Mouse (Mus musculus): ENCODE measurements around the gene Slc25a42. TPM values are rescaled to one million over a fixed set of nuclear protein-coding genes. Genes with fewer than 3 reads are reported as not detected.

Slc25a42 gene
- polyA plus RNA-seq, 1 experiment from 2014 or later: 3.6 TPM

- H3K36me3 ChIP-seq: peaks cover 68% of the 10 kb centered on the region
- no peaks in the 10 kb centered on the region for H3K27me3 ChIP-seq (ENCODE audit: low read depth, poor library complexity, severe bottlenecking)
- no peaks in the 10 kb centered on the region for H3K9me3 ChIP-seq (replicated peaks)
- no peak for DNase-seq (ENCODE audit: low spot score)
- WGBS: 61% methylated on average over 16 of the region's 16 CpGs
- H3K4me3 ChIP-seq: no peak overlapping the region
- peaks cover 21% of the 10 kb centered on the region for H3K4me1 ChIP-seq
- H3K27ac ChIP-seq: peak overlapping the region; percentile 47
Measured at GRCm38 (mm10) chr8:70181212-70181902, 30.7 kb downstream of the Slc25a42 start.

DNA sequence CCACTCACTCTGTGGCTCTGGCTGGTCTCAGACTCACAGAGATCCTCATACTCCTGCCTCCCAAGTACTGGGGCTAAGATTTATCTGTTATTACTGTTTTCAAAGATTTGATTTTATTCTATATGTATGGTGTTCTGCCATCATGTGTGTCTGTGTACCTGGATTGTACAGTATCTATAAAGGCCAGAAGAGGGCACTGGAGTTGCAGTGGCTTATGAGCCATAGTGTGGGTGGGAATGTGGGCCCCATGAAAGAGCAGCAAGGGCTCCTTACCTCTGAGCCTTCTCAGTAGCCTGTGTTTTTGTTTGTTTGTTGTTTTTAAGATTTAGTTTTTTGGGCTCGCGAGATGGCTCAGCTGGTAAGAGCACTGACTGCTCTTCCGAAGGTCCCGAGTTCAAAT is 33.0 kb downstream of the Slc25a42 start:
- no peak overlapping the region for H3K27ac ChIP-seq
- no peaks in the 10 kb centered on the region for H3K9me3 ChIP-seq (replicated peaks)
- H3K27me3 ChIP-seq (ENCODE audit: low read depth, poor library complexity, severe bottlenecking): no peaks in the 10 kb centered on the region
- H3K4me1 ChIP-seq: peaks cover 25% of the 10 kb centered on the region
- no peak overlapping the region for H3K4me3 ChIP-seq
- WGBS: 99% methylated on average over 4 of the region's 4 CpGs
- peaks cover 82% of the 10 kb centered on the region for H3K36me3 ChIP-seq
- no peak for DNase-seq (ENCODE audit: low spot score)

DNA sequence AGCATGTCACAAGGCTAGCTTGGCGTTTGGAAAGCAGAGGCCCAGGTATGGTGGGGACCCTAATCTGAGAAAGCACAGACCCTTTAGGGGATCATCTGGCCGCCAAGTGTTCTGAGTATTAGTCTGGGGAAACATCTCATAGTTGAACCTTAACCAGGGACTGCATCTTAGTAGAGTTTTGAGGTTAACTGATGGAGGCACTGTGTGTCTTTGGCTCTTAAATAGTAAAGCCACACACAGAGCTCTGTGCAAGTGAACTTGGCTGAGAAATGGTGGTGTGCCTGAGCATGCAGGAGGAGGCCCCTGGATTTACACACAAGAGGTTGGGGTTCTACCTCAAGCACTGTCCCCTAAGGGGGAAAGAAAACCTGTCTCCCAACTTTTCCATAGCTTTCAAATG is 33.9 kb downstream of the Slc25a42 start:
- Histone ChIP-seq H3K27me3 (ENCODE audit: low read depth, poor library complexity, severe bottlenecking) (no peaks in the 10 kb centered on the region), H3K27ac (no peak overlapping the region), H3K9me3 (replicated peaks) (no peaks in the 10 kb centered on the region), H3K4me3 (no peak overlapping the region), H3K4me1 (peaks cover 30% of the 10 kb centered on the region), H3K36me3 (peaks cover 78% of the 10 kb centered on the region)
- DNase-seq (ENCODE audit: low spot score): no peak
- WGBS: 86% methylated on average over 2 of the region's 2 CpGs

GRCm38 (mm10) chr8:70174079-70174478 is 38.0 kb downstream of the Slc25a42 start:
- WGBS: 90% methylated on average over 7 of the region's 7 CpGs
- peak overlapping the region; percentile 10; the same call in 1 of the 2 replicates for H3K4me3 ChIP-seq
- H3K36me3 ChIP-seq: peaks cover 43% of the 10 kb centered on the region
- H3K9me3 ChIP-seq (replicated peaks): no peaks in the 10 kb centered on the region
- H3K4me1 ChIP-seq: peaks cover 21% of the 10 kb centered on the region
- no peak overlapping the region for H3K27ac ChIP-seq
- DNase-seq (ENCODE audit: low spot score): no peak
- H3K27me3 ChIP-seq (ENCODE audit: low read depth, poor library complexity, severe bottlenecking): no peaks in the 10 kb centered on the region

GRCm38 (mm10) chr8:70173320-70173719 is 38.8 kb downstream of the Slc25a42 start:
- peaks cover 36% of the 10 kb centered on the region for H3K36me3 ChIP-seq
- H3K27ac ChIP-seq: no peak overlapping the region
- 85% methylated on average over 5 of the region's 5 CpGs for WGBS
- H3K9me3 ChIP-seq (replicated peaks): no peaks in the 10 kb centered on the region
- H3K4me3 ChIP-seq: 0 out of 2 replicates have a peak overlapping the region, but pooled peaks have one; percentile 76
- H3K27me3 ChIP-seq (ENCODE audit: low read depth, poor library complexity, severe bottlenecking): no peaks in the 10 kb centered on the region
- DNase-seq (ENCODE audit: low spot score): no peak
- H3K4me1 ChIP-seq: peaks cover 21% of the 10 kb centered on the region

DNA sequence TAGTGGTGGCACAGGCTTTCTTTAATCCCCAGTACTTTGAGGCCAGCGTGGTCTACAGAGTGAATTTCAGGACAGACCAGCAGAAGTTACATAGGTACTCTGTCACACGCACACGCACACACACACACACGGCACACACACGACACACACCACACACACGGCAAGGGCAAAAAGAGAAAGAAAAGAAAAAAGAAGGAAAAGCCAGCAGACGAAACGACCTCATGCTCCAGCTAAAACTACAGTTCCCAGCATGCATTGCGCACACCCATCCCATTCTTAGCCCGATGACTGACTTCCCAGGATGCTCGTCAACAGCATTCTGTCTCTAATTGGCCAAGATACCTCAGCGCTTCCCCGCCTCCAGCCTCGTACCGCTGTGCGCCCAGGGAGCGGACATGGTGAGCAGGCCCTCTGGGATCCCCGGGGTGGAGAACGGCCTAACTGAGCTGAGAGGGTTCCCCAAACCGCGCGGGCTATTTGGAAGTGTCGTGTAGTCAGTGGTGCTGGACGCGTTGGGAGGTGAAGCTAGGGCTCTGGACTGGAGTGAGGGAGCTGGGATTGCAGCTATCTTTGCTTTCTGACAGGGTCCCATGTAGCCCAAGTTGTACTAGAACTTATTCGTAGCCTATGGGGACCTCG is 39.9 kb downstream of the Slc25a42 start, which contains the start of gene Tmem161a:
Gene Tmem161a, plus strand, starts transcription at position 314 of the 639 bp plus-strand sequence.
- Histone ChIP-seq H3K4me1 (peaks cover 21% of the 10 kb centered on the region), H3K4me3 (peak within 1 kb of the TSS; percentile 76), H3K9me3 (replicated peaks) (no peaks in the 10 kb centered on the region), H3K27me3 (ENCODE audit: low read depth, poor library complexity, severe bottlenecking) (peaks cover 4% of the 10 kb centered on the region), H3K27ac (peak within 1 kb of the TSS; percentile 84), H3K36me3 (peaks cover 25% of the 10 kb centered on the region)
- 3% methylated on average over 27 of the region's 27 CpGs for WGBS
- DNase-seq (ENCODE audit: low spot score): peak; percentile 85

DNA sequence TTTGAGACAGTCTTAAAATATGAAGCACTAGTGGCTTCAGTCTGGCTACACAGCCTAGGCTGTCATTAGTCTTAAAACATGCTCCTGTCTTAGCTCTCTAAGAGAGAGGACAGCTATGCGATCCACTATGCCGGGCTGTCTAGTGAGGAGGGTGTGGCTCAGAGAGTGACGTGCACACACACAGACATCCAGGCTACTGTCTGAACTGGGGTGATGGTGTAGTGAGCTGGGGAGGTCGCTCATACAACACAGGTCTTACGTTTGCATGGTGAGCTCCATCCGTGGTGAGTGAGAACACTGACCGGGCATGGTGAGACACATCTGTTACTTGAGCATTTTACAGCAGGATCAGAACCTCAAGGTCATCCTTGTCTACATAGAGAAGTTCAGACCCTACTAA is 40.9 kb downstream of the Slc25a42 start:
- 89% methylated on average over 7 of the region's 7 CpGs for WGBS
- Histone ChIP-seq H3K4me1 (peaks cover 30% of the 10 kb centered on the region), H3K27ac (0 out of 2 replicates have a peak overlapping the region, but pooled peaks have one; percentile 84), H3K27me3 (ENCODE audit: low read depth, poor library complexity, severe bottlenecking) (peaks cover 13% of the 10 kb centered on the region), H3K4me3 (no peak overlapping the region; the same call in 1 of the 2 replicates), H3K36me3 (peaks cover 16% of the 10 kb centered on the region), H3K9me3 (replicated peaks) (no peaks in the 10 kb centered on the region)
- no peak for DNase-seq (ENCODE audit: low spot score)

GRCm38 (mm10) chr8:70170748-70171147 is 41.4 kb downstream of the Slc25a42 start:
- H3K27me3 ChIP-seq (ENCODE audit: low read depth, poor library complexity, severe bottlenecking): peaks cover 18% of the 10 kb centered on the region
- peaks cover 15% of the 10 kb centered on the region for H3K36me3 ChIP-seq
- H3K4me1 ChIP-seq: peaks cover 35% of the 10 kb centered on the region
- 86% methylated on average over 3 of the region's 3 CpGs for whole genome bisulfite sequencing
- H3K9me3 ChIP-seq (replicated peaks): no peaks in the 10 kb centered on the region
- DNase-seq (ENCODE audit: low spot score): no peak
- H3K27ac ChIP-seq: no peak overlapping the region
- no peak overlapping the region for H3K4me3 ChIP-seq

- WGBS: 84% methylated on average over 3 of the region's 3 CpGs
- H3K4me3 ChIP-seq: no peak overlapping the region
- peaks cover 38% of the 10 kb centered on the region for H3K4me1 ChIP-seq
- peaks cover 12% of the 10 kb centered on the region for H3K36me3 ChIP-seq
- H3K27me3 ChIP-seq (ENCODE audit: low read depth, poor library complexity, severe bottlenecking): peaks cover 24% of the 10 kb centered on the region
- no peak overlapping the region for H3K27ac ChIP-seq
- no peak for DNase-seq (ENCODE audit: low spot score)
- no peaks in the 10 kb centered on the region for H3K9me3 ChIP-seq (replicated peaks)
Measured at GRCm38 (mm10) chr8:70170116-70170515, 42.0 kb downstream of the Slc25a42 start.

- H3K4me1 ChIP-seq: peaks cover 18% of the 10 kb centered on the region
- peak overlapping the region; percentile 37 for H3K4me3 ChIP-seq
- no peaks in the 10 kb centered on the region for H3K9me3 ChIP-seq (replicated peaks)
- H3K27me3 ChIP-seq (ENCODE audit: low read depth, poor library complexity, severe bottlenecking): peaks cover 41% of the 10 kb centered on the region
- H3K27ac ChIP-seq: peak overlapping the region; percentile 50
- DNase-seq (ENCODE audit: low spot score): peak; percentile 95
- 3% methylated on average over 21 of the region's 21 CpGs for WGBS
- no peaks in the 10 kb centered on the region for H3K36me3 ChIP-seq
Measured at GRCm38 (mm10) chr8:70166504-70167110, 45.5 kb downstream of the Slc25a42 start.

DNA sequence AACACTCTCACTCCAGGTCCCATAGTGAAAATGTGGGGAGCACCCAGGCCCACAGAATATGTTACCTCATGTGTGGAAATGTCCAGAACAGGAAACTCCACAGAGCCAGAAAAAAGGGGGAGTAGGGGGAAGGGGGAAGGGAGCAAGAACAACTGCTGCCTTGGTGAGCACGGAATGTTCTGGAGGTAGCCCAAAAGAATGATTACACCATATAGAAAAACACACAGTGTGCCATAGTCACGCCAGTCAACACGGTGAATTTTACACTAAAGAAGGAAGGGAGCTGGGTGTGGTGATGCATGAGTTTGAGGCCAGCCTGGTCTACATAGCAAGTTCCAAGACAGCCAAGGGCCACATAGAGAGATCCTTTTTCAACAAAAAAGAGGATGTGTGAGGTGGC is 48.8 kb downstream of the Slc25a42 start:
- Histone ChIP-seq H3K27me3 (ENCODE audit: low read depth, poor library complexity, severe bottlenecking) (peaks cover 49% of the 10 kb centered on the region), H3K36me3 (no peaks in the 10 kb centered on the region), H3K4me1 (peaks cover 29% of the 10 kb centered on the region), H3K27ac (no peak overlapping the region), H3K4me3 (no peak overlapping the region), H3K9me3 (replicated peaks) (no peaks in the 10 kb centered on the region)
- DNase-seq (ENCODE audit: low spot score): no peak
- 93% methylated on average over 3 of the region's 3 CpGs for whole genome bisulfite sequencing

GRCm38 (mm10) chr8:70160015-70160414 is 52.1 kb downstream of the Slc25a42 start:
- Histone ChIP-seq H3K27me3 (ENCODE audit: low read depth, poor library complexity, severe bottlenecking) (peaks cover 43% of the 10 kb centered on the region), H3K4me3 (no peak overlapping the region), H3K27ac (no peak overlapping the region), H3K4me1 (peaks cover 17% of the 10 kb centered on the region), H3K36me3 (no peaks in the 10 kb centered on the region), H3K9me3 (replicated peaks) (no peaks in the 10 kb centered on the region)
- DNase-seq (ENCODE audit: low spot score): no peak
- 70% methylated on average over 13 of the region's 13 CpGs for WGBS

DNA sequence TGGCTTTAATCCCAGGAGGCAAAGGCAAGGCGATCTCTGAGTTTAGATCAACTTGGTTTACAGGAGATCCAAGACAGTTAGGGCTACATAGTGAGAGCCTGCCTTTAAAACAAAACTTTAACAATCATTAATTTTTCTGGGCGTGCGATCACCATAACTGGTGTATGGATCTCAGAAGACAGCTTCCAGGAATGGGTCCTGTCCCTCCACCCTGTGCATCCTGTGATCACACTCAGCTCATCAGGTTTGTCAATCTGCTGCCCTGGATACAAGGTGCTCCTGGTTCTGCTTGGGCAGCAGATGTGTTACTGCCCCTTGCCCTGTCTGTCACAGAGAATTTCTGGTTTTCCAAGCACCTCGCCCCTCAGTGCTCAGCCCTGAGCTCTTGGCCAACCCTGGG is 52.9 kb downstream of the Slc25a42 start:
- H3K4me1 ChIP-seq: peaks cover 17% of the 10 kb centered on the region
- WGBS: 88% methylated on average over 4 of the region's 4 CpGs
- no peaks in the 10 kb centered on the region for H3K36me3 ChIP-seq
- H3K4me3 ChIP-seq: peak overlapping the region; percentile 54; the same call in 1 of the 2 replicates
- peaks cover 35% of the 10 kb centered on the region for H3K27me3 ChIP-seq (ENCODE audit: low read depth, poor library complexity, severe bottlenecking)
- no peak for DNase-seq (ENCODE audit: low spot score)
- no peak overlapping the region for H3K27ac ChIP-seq
- H3K9me3 ChIP-seq (replicated peaks): no peaks in the 10 kb centered on the region
